Mouse (Mus musculus) right cerebral cortex, postnatal 25 days (tissue): ENCODE data around the gene Clcn2.

Experiments
- DNase-seq: peaks from one replicate; pipeline ENCODE4 v3.0.0; 2022

Gene Clcn2

DNA sequence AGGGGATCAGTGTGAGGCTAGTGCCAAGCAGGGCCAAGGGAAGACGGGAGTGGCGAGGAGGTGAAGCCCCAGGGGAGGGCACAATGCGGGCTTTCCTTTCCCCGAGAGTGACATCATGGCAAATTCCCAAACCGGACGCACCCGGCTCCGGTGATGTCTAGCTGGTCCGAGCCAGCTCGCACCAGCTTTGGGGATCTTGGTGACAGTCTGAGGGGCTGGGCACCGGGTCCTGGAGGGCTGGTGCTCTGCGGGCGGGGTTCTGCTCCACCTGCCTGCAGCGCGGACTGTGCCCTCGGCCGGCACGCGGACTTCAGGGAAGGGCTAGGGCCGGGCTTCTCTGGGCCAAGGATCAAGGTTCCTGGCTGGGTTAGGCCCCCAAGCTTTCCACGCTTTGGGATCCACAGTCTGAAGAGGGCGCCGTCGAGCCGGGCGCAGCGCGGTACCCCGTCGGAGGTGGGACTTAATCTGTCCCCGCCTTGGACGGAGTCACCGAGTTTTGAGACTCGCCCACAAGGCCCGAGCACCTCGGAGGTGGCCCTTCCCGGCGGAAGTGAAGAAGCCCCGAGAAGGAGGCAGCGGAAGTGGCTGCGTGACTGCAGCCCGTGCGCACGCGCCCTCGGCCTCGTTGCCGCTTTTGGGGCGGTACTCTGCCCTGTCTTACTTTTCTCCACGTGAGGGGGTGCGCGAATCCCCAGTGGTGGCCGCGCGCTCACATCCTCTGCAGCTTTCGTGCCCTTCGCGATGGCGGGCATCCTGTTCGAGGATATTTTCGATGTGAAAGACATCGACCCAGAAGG lies at the start of gene Clcn2, which contains the start of gene Polr2h:
Clcn2 (minus strand) TSS at position 566 of the 797 bp plus-strand sequence.
Polr2h (plus strand) TSS at position 485 of the 797 bp plus-strand sequence.
- DNase-seq = peak; percentile 97

DNA sequence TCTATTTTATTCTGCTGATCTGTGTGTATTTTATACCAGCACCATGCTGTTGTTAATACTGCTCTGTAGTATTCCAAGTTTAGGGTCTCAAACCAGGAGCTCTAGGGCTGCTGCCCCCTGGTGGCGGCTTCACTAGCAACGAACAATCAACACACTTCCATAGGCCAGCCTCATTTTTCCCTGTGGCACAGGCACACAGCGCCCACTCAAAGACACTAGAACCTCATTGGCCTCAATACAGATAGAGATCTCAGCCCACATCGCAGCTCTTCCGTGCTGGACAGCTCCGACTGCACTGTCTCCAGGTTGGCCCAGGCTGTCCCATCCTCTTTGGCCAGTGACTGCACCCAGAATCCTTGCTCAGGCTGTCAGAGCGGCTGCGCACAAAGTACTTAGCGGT lies 47.7 kb upstream of the Clcn2 start:
- DNase-seq = no peak

DNA sequence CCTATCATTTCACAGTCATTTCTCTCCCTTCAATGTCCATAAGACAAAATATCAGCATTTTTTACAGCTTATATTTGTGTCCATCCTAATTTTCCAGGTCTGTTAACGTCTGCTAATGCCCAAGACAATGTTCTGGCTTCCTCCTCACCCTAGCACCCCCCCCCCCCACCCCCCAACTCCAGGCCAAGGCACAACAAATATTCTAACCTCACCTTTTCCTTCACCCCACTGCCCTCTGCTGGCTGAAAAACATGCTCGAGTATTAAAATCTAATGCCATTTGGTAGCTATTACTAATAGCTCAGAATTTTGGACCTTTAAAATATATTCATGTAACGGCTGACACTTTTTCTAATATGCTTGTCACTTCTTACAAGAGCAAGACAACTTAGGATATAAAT lies 44.1 kb upstream of the Clcn2 start:
- no peak for DNase-seq

DNA sequence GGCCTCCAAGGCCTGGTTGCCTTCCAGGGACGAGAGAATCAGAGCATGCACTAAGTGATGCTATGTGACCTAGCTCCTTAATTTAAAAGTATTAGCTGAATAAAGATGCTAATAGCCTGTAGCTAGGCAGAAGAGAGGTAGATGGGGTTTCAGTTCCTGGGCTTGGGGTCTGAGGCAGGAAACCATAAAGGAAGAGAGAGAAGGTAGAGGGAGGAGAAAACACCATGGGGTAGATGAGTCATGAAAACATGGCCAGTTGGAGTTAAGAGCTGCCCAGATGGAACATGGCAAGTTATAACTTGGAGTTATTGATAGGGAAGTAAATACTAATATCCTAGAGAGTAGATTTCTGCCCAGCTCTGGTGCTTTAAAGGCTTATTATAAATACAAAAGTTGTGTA lies 39.8 kb upstream of the Clcn2 start:
- DNase-seq = no peak

DNA sequence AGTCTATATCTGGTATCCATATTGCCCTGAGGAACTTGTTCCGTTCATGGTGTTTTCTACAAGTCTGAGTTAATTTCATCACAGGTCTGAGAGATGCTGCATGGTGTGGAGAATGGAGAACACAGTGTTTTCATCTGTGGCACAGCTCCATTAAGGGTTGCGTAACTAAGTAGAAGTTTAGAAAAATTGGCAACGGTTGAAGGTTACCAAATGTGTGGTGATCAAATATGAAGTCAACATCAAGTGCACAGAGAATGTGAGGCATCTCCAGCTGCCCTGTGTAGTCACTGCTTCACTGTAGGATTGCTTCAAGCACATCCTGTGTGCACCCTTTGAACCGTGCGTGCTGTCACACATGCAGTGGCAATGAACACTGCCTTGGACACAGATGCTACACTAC lies 38.5 kb upstream of the Clcn2 start:
- no peak for DNase-seq

DNA sequence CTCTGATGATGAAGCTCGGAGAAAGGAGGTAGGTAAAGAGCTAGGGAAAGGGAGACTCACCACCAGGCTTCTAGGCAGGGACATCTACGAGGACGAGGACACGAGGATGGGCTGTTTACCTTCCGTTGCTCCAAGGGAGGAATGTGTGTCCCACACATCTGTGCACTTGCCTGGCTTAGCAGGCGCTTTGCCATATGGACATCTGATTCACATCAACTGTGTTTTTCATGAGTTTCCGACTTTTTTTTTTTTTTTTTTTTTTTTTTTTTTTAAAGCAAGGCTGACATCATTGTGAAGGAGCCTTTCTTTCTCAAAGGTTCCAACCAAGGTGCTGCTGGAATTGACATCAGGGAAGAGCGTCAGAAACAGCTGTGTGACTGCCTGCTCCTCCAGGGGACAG lies 33.0 kb upstream of the Clcn2 start:
- no peak for DNase-seq

DNA sequence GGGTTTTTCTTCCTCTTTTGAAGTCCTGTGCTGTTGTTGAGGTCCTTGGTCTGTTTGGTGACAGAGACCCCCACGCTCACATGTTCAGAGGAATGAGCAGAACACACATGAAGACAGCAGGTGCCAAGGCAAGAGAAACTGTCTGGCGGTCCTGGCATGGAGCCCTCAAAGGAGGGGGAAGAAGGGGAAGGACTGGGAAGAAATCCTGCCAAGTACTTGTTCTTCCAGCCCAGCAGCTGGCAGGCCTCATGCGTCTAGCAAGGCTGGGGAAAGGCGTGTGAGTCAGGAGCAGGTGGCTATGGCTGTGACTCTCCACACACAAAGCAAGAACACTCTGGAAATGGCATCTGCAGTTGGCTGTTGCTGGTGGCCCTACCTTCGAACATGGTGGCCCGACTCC lies 29.1 kb upstream of the Clcn2 start:
- DNase-seq = peak; percentile 83

DNA sequence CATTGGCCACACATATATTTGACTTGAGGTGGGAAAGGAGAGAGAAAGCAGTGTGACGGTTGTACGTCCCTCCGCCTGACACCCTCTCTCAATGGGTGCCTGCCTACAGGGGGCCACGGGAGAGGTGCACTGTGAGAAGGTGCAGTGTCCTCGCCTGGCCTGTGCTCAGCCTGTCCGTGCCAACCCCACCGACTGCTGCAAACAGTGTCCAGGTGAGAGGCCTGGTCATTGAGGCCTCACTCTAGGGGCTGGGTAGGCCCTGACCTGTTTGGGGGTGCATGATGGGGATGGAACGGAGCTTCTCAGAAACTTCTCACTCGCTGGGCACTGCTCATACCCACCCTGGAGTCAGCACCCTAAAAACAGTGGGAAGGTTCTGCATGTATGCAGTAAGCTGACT lies 22.3 kb upstream of the Clcn2 start:
- DNase-seq = no peak

DNA sequence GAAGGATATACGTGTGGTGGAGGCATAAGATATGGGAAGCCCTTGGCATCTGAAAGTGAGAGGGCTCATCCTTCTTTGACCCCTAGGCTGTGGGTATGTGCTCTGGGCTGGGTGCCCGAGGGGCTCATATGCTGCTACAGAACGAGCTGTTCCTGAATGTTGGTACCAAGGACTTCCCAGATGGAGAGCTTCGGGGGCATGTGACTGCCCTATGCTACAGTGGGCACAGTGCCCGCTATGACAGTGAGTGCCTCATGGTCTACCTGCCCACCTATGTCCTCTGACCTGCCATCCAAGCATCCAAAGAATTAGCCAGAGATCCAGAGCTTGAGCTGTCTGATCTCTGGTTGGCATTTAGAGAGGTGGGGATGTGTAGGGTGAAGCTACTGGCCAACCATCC lies 19.3 kb upstream of the Clcn2 start:
- no peak for DNase-seq

DNA sequence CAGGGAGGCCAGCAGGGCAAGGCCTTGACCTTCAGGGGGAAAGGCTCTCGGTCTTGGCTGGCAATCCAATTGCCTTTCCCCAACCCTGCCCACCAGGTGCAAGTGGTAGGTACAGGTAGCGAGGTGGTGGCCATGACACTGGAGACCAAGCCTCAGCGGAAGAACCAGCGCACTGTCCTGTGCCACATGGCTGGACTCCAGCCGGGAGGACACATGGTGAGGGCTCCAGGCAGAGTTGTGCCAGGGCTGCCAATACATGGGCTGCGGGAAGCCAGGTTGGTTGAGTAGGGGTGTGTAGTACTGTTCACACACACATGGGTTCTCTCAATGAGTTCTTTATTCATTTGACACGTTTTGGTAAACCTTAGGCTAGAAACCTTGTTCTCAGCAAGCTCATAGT lies 18.6 kb upstream of the Clcn2 start:
- no peak for DNase-seq

DNA sequence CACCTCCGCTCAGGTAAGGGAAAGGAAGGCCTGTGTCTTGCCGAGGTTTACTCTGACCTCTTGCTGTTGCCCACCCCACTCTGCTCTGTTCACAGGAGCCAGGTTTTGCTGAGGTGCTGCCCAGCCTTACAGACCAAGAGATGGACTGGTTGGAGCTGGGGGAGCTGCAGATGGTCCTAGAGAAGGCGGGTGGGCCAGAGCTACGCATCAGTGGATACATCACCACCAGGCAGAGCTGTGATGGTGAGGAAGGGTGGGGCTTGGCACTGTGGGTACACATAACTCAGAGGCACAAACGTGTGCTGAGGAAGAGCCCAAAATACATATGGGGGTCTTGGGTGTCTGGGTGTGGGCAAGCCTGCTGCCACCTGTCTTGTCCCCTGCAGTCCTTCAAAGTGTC lies 18.1 kb upstream of the Clcn2 start:
- DNase-seq = no peak

DNA sequence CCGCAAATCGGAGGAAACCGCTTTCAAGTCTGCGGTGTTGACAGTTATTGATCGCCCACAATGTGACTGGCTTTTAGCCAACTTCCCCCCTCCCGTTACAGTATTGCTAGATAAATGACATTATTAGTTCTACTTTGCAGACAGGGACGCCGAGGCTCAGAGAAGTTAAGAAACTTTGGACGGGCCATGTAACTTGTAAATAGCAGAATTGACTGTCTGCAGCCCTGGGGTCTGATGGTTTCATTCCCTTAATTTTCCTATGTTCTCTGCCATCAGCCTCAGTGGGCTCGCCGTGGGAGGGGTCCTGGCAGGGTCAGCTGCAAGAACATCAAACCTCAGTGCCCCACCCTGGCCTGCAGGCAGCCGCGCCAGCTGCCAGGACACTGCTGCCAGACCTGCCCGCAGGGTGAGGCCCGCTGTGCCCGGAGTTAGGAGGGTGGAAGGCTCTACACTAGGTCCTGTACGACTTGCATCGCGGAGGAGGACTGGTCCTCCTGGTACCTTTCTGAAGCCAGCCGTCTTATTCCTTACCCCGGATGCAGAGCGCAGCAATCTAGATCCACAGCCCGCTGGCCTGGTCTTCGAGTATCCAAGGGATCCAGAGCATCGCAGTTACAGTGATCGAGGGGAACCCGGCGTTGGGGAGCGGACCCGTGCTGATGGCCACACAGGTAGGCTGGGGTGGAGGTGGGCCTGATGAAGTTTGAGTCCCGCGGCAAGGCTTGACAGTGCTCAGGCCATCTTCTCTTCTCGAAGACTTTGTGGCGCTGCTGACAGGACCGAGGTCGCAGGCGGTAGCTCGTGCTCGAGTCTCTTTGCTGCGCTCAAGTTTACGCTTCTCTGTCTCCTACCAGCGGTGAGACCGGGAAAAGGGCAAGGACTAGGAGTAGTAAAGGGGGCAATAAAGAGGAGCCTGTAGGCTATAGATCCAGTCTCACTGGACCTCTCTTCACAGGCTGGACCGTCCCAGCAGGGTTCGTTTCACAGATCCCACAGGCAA lies 16.5 kb upstream of the Clcn2 start, which contains the start of gene Thpo:
Thpo (minus strand) TSS at position 781 of the 1,000 bp plus-strand sequence.
- no peak for DNase-seq

DNA sequence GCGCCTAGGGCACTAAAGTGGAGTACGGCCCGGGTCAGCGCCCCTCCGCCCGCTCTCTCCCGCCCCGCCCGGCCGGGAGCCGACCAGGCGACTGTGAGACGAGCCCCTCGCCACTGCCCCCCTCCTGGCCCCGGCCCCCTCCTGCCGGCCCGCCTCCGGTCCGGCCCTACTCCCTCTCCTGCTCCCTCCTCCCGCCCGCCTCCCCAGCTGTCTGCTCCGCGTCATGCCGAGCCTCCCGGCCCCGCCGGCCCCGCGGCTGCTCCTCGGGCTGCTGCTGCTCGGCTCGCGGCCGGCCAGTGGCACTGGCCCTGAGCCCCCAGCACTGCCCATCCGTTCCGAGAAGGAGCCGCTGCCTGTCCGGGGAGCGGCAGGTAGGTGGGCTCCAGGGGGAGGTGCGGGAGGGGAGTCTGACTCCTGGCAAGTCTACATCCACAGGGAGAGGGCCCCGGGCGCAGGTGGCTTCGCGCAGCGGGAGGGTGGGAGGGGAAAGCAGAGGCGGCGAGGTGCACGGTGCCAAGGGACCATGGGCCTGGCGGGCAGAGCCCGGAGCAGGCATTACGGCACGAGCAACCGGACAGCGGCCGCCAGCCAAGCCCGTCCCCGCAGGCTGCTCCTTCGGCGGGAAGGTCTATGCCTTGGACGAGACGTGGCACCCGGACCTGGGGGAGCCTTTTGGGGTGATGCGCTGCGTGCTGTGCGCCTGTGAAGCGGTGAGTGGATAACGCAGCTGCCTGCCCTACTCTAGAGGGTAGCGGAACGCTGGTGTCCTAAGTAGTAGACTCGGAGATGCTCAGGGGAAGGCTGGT lies 15.6 kb upstream of the Clcn2 start, which contains the start of gene Chrd:
Chrd (plus strand) TSS at position 203 of the 806 bp plus-strand sequence.
- DNase-seq = peak; percentile 76

DNA sequence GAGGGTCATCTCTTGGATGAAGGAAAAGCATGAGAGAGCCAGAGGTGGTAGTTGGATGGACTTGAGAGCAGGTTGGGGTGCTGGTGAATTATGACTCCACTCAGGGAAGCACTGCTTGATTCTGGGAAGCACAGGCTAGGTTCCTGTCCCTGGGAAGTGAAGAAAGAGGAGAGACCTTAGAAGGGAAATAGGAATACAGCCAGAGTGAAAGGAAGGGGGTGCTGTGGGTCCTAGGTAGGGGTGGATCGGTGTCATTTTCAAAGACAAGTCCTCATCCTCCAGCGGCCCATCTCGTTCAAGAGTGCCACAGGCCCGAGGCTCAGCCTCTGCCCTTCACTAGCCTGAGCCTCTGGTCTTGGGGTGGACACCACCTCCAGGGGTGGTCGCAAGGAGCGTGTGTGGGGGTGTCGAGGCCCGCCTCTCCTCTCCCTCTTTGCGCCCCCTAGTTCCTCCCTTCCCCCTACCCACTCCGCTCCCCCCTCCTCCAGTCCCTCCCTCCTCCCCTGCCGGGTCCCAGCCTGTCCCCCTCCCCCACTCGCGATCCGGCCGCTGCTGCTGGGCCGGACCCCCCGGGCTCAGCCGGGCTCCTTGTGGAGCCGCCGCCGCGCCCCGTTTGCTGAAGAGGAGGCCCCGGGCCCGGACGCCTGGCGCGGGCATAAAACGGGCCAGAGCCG lies 14.8 kb upstream of the Clcn2 start:
- DNase-seq = peak; percentile 23

DNA sequence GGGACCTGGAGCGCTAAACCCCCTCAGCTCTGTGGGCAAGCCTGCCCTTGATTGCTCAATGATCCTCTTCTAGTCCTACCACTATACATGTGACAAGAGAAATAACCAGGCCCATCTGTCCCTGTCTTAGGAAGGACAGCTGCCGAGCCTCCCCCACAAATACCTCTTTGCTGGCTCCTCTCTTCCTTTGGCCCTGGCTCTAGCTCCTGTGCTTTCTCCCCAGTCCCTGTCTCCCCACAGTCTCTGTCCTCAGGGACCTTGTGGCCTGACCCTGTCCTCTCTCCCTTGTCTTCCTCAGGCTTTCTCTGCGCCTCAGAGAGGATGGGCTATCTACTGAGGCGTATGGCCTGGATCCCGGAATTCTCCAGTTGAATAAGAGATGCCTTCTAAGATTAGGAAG lies 14.1 kb upstream of the Clcn2 start:
- DNase-seq = peak; percentile 52

DNA sequence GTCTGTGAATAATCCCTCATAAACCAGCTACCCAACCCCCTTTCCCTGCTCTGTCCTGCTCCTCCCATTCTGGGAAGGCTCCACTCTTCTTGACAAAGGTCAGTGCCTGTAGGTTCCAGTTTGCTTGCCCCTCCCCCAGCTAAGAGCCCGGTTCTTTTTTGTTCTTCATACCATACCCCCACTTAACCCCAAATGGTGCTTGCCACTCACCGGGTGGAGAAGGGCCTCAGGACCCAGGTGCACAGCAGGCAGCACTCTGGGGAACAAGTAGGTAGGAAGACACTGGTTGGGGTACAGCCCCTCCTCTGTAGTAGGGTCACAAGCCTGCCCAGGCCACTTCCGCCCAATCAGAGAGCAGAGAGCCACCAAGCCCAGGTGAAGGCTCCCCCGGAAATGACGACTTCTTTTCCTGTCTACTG lies 12.8 kb upstream of the Clcn2 start:
- no peak for DNase-seq

DNA sequence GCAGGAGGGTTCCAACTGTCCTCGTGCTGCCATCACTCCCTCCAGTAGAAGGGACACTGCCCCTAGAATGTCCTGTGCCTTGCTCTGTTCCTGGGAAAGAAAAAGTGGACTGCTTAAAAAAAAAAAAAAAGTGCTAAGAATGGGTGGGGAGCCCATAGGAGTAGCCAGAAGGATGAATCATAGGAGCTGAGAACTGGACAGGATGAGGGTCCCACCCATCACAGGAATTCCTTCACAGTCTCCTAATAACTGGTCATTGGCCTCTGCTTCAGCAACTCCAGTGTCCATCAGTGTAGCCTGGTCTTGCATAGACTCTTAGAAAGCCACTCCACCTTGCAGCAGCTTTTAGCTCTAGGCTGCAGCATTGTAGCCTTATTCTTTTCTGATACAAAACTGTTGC lies 8.8 kb upstream of the Clcn2 start:
- no peak for DNase-seq

DNA sequence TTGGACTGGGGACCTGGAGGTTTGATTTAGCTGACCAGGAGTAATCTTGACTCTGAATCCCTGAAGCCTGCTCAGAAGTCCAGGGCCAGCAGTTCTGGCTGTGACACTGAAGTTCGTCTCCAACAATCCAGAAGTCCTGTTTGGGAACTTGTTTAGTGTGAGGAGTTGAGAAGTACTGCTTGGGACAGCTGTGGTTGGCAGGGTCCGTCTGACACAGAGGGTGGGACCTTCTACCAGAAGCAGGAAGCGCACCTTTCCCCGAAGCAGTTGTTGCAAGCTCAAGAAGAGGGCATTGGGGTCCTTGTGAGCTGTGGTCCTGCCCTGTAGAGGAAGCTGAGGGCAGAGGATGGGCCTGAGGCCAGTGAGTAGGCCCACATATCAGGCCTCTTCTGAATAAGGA lies 8.2 kb upstream of the Clcn2 start:
- no peak for DNase-seq

DNA sequence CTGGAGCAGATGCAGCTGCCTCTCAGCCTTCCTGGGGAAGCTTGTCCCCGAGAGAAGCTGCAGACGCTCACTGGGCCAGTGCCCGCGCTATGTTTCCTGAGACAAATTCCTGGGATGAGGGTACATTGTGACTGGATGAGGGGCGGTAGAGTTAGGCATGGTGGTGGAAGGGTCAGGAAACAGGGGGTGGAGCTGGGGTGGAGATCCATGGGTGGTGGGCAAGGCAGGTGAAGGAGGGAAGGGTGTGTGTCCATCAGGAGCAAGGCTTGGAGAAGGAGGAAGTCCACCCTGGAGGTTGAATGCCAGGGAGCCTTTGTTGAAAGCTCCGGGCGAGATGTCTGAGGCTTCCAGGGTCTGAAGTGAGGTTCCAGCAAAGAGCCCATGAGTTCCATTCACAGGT lies 7.8 kb upstream of the Clcn2 start:
- DNase-seq = no peak

DNA sequence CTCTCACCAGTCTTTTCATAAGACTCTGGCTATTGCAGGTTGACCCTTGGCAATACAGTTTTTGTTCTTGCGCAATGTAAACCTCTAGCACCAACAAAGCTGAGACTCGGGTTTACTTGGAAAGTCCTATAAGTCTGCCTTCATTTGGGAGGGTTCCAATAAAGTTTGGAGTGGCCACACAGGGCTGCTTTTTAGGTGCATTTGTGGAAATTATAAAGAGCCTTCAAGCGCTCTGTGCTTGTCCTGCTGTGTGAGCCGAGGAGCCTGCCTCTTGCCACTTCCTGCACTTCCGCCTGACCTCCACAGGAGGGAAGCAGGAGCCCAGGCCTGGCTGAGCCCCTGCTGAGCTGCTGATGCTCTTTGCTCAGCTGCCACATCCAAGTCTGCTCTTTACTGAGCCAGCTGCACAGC lies 6.8 kb upstream of the Clcn2 start:
- peak; percentile 29 for DNase-seq

DNA sequence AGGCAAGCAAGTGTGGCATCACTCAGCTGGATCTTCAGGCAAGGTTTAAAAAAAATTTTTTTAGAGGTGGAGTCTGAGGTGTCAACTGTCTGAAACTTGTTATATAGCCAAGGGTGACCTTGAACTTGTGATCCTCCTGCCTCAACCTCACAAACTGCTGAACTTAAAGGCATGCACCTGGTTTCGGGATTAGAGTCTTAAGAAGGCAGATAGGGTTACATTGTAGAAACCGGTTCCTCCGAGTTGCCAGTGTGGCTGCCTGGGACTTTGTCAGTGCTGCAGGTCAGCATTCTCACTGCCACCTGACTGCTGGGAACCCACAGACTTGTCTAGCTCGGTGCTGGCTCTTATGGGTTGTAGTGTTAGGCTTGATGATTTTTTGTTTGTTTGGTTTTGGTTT lies 5.7 kb upstream of the Clcn2 start:
- no peak for DNase-seq

DNA sequence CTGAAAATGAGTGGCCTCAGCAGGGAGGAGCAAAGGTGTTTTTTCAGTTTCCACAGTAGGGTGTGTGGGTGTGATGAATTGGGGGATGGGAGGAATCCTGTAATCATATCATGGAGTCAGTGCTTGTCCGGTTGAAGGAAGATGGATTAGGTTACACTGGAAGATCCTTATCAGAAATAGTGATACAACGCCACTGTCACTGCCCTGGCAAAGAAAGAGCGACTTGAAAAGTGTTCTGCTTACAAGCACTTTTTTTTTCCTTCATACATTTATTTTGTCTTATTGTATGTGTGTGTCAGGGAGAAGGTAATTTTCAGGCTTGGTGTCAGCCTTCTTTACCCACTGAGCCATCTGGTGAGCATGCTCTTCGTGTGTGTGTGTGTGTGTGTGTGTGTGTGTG lies 5.2 kb upstream of the Clcn2 start:
- DNase-seq = no peak
